Comparison of ENCODE assay signal across 10 mouse cellular contexts in genomic region chr2:52071241-52071991, GRCm38 (mm10). TPM values are rescaled to one million over a fixed set of nuclear protein-coding genes. Genes with fewer than 3 reads are reported as not detected.
A peak's percentile ranks its signal among the peaks of the same experiment; 100 is the strongest.
DNase-seq lines count a peak whose midpoint lies in the region; ATAC-seq and TF ChIP-seq lines count a peak whose summit lies in the region.
"Had no signal": no experiment of that assay in that cellular context is flagged by ENCODE, and none has a peak within 500 bp of the region (broad histone marks: within the 10 kb centered on the region; RNA-seq: fewer than 3 reads in every experiment).

No protein-coding gene starts in this region.

- no peak overlapping the region for H3K27ac ChIP-seq in heart, embryonic 15.5 days
- no peak overlapping the region for H3K27ac ChIP-seq in embryonic facial prominence, embryonic 12.5 days
- H3K27ac ChIP-seq in intestine, postnatal 0 days (ENCODE audit: low read depth, low read length), result no peak overlapping the region
- no peak overlapping the region for H3K27ac ChIP-seq in neural tube, embryonic 15.5 days (replicated peaks)

- H3K36me3 ChIP-seq in heart, embryonic 15.5 days, result peaks cover 4% of the 10 kb centered on the region
- peaks cover 12% of the 10 kb centered on the region; the same call in 1 of the 2 replicates for H3K36me3 ChIP-seq in embryonic facial prominence, embryonic 12.5 days
- H3K36me3 ChIP-seq in intestine, postnatal 0 days (ENCODE audit: control insufficient read depth, insufficient read depth), result peaks cover 3% of the 10 kb centered on the region; the same call in 1 of the 2 replicates
- peaks cover 4% of the 10 kb centered on the region; the same call in 1 of the 2 replicates for H3K36me3 ChIP-seq in neural tube, embryonic 15.5 days

- WGBS in heart, embryonic 15.5 days, result 70% methylated on average over 13 of the region's 13 CpGs
- WGBS in embryonic facial prominence, embryonic 12.5 days, result 36% methylated on average over 13 of the region's 13 CpGs
- 56% methylated on average over 13 of the region's 13 CpGs for WGBS in intestine, postnatal 0 days
- WGBS in neural tube, embryonic 15.5 days, result 26% methylated on average over 13 of the region's 13 CpGs

- ATAC-seq in heart, embryonic 15.5 days (replicated peaks; ENCODE audit: insufficient number of reproducible peaks, insufficient read depth, low FRiP score, low read depth), result no peak
- no peak for ATAC-seq in embryonic facial prominence, embryonic 12.5 days (ENCODE audit: insufficient number of reproducible peaks, insufficient read depth, low FRiP score, low TSS enrichment)
- ATAC-seq in intestine, postnatal 0 days, result no peak
- no peak for ATAC-seq in neural tube, embryonic 15.5 days (ENCODE audit: low FRiP score)

- no peak overlapping the region for H3K4me3 ChIP-seq in heart, embryonic 15.5 days
- peak overlapping the region; percentile 96; the same call in 1 of the 2 replicates for H3K4me3 ChIP-seq in embryonic facial prominence, embryonic 12.5 days
- H3K4me3 ChIP-seq in intestine, postnatal 0 days (ENCODE audit: low read depth, low read length), result no peak overlapping the region
- peak overlapping the region; percentile 96 for H3K4me3 ChIP-seq in neural tube, embryonic 15.5 days (replicated peaks)

- H3K4me1 ChIP-seq in heart, embryonic 15.5 days (replicated peaks), result peaks cover 10% of the 10 kb centered on the region
- peaks cover 11% of the 10 kb centered on the region; the same call in 1 of the 2 replicates for H3K4me1 ChIP-seq in embryonic facial prominence, embryonic 12.5 days
- H3K4me1 ChIP-seq in intestine, postnatal 0 days (replicated peaks; ENCODE audit: control insufficient read depth, insufficient read depth, low read length), result no peaks in the 10 kb centered on the region
- peaks cover 18% of the 10 kb centered on the region for H3K4me1 ChIP-seq in neural tube, embryonic 15.5 days

- H3K4me2 ChIP-seq in heart, embryonic 15.5 days, result peak overlapping the region; percentile 79; the same call in 1 of the 2 replicates
- H3K4me2 ChIP-seq in embryonic facial prominence, embryonic 12.5 days (replicated peaks), result peak overlapping the region; percentile 55; the same call in 1 of the 2 replicates
- peak overlapping the region; percentile 80 for H3K4me2 ChIP-seq in intestine, postnatal 0 days (replicated peaks; ENCODE audit: low read depth)
- H3K4me2 ChIP-seq in neural tube, embryonic 15.5 days, result peak overlapping the region; percentile 76

- H3K9ac ChIP-seq in heart, embryonic 15.5 days, result no peak overlapping the region
- no peak overlapping the region for H3K9ac ChIP-seq in embryonic facial prominence, embryonic 12.5 days
- H3K9ac ChIP-seq in intestine, postnatal 0 days (ENCODE audit: low read depth, low read length), result no peak overlapping the region
- H3K9ac ChIP-seq in neural tube, embryonic 15.5 days (replicated peaks), result no peak overlapping the region

- no peaks in the 10 kb centered on the region for H3K27me3 ChIP-seq in heart, embryonic 15.5 days
- H3K27me3 ChIP-seq in embryonic facial prominence, embryonic 12.5 days, result no peaks in the 10 kb centered on the region
- no peaks in the 10 kb centered on the region for H3K27me3 ChIP-seq in intestine, postnatal 0 days (replicated peaks; ENCODE audit: control insufficient read depth, insufficient read depth, low read length)
- H3K27me3 ChIP-seq in neural tube, embryonic 15.5 days (replicated peaks), result no peaks in the 10 kb centered on the region

- no peak for TF ChIP-seq CTCF in intestine, postnatal 0 days (IDR thresholded peaks at IDR 0.05; ENCODE audit: low read depth)

- intact Hi-C loops in heart, postnatal 10 days (cut with DNase I), result loop anchor here (5.0 kb wide), 1 partner anchor 139 kb away; no protein-coding TSS in a partner anchor
- intact Hi-C loops in left cerebral cortex, postnatal 14 days (cut with DNase I), result loop anchor here (5.0 kb wide), 1 partner anchor 99 kb away; the partner anchor contains the start of gene Nmi

- no peaks in the 10 kb centered on the region for H3K9me3 ChIP-seq in heart, embryonic 15.5 days (replicated peaks)
- no peaks in the 10 kb centered on the region for H3K9me3 ChIP-seq in embryonic facial prominence, embryonic 12.5 days
- H3K9me3 ChIP-seq in intestine, postnatal 0 days (ENCODE audit: control insufficient read depth), result no peaks in the 10 kb centered on the region
- no peaks in the 10 kb centered on the region for H3K9me3 ChIP-seq in neural tube, embryonic 15.5 days (replicated peaks)
- H3K9me3 ChIP-seq: G1E had no signal

- DNase-seq in heart, postnatal 10 days, result no peak
- DNase-seq in ovary, postnatal 14 days (ENCODE audit: low spot score), result no peak
- DNase-seq in left cerebral cortex, postnatal 14 days (ENCODE audit: low spot score in 2 of 2), result no peak
- no peak for DNase-seq in spleen, adult 18-20 months

RNA-seq across cellular contexts. Expression of gene Rif1, which starts 1.2 kb away (rescaled TPM):
- polyA plus RNA-seq in heart, embryonic 15.5 days (2015; fragmentation: Nextera tagmentation; extraction: Ambion mirVana), result 16.3 and 20.2 TPM in 2 replicates
- 10 to 100 TPM; 24.4 to 32.7 TPM for total RNA-seq in heart, postnatal 10 days (2021)
- 54.4 and 57.4 TPM in 2 replicates for polyA plus RNA-seq in embryonic facial prominence, embryonic 12.5 days (2016; fragmentation: Nextera tagmentation; extraction: Ambion mirVana)
- polyA plus RNA-seq in intestine, postnatal 0 days (2015; fragmentation: Nextera tagmentation; extraction: Ambion mirVana), result 9.3 and 13.3 TPM in 2 replicates
- 17.6 and 20.4 TPM in 2 replicates for polyA plus RNA-seq in neural tube, embryonic 15.5 days (2015; fragmentation: Nextera tagmentation; extraction: Ambion mirVana)
- 10 to 100 TPM; 22.1 to 23.4 TPM for total RNA-seq in left cerebral cortex, postnatal 14 days (2021)

RNA-seq across cellular contexts. Expression of gene Tnfaip6, which starts 33.6 kb away (rescaled TPM):
- 3.7 and 4.3 TPM in 2 replicates for polyA plus RNA-seq in heart, embryonic 15.5 days (2015; fragmentation: Nextera tagmentation; extraction: Ambion mirVana)
- total RNA-seq in heart, postnatal 10 days (2021), result 1 to 10 TPM; 1.9 to 2.6 TPM
- polyA plus RNA-seq in embryonic facial prominence, embryonic 12.5 days (2016; fragmentation: Nextera tagmentation; extraction: Ambion mirVana), result 60.4 and 71.7 TPM in 2 replicates
- polyA plus RNA-seq in intestine, postnatal 0 days (2015; fragmentation: Nextera tagmentation; extraction: Ambion mirVana), result 1.7 and 2.4 TPM in 2 replicates
- polyA plus RNA-seq in neural tube, embryonic 15.5 days (2015; fragmentation: Nextera tagmentation; extraction: Ambion mirVana), result 3.6 and 4.2 TPM in 2 replicates
- total RNA-seq in left cerebral cortex, postnatal 14 days (2021), result 1 to 10 TPM; 1.0 to 1.2 TPM
- total RNA-seq: common myeloid progenitor, adult 5-6 weeks; G1E had no signal
- polyA plus RNA-seq: G1E had no signal

Comparison
In these comparisons a context has a peak if more than half of its experiments do, and no peak if none do; other contexts are left out.
1. H3K4me3 ChIP-seq: peak in embryonic facial prominence, embryonic 12.5 days (single experiment) and neural tube, embryonic 15.5 days (single experiment); none in heart, embryonic 15.5 days (single experiment) and intestine, postnatal 0 days (single experiment).
2. RNA of gene Tnfaip6, which starts 33.6 kb away (polyA plus RNA-seq): 60.4 to 71.7 TPM in embryonic facial prominence, embryonic 12.5 days; 3.7 to 4.3 TPM in heart, embryonic 15.5 days, 3.6 to 4.2 TPM in neural tube, embryonic 15.5 days and 1.7 to 2.4 TPM in intestine, postnatal 0 days; every median in the first group is over 10 times any median in the second.
3. Peak in every context shown above with its lines, with median percentiles within 50 percentile points of each other: H3K4me2 ChIP-seq.